Mouse (Mus musculus): ENCODE results near the gene Zfp936.
"Not testable (repeated sequence)": the region's sequence is repeated elsewhere in the genome, so short reads cannot be mapped to it uniquely, and the experiment has no call there.

Zfp936 gene

GRCm38 (mm10) chr7:43113929-43114328 lies at the start of gene Zfp936:
Zfp936 (plus strand) TSS chr7:43114229.
- DNase-seq (ENCODE audit: low spot score) = not testable (repeated sequence)

GRCm38 (mm10) chr7:43077831-43078230 lies 36.2 kb upstream of the Zfp936 start:
- no peak for DNase-seq (ENCODE audit: low spot score)

- DNase-seq (ENCODE audit: low spot score) = not testable (repeated sequence)
Observed at GRCm38 (mm10) chr7:43128691-43129090, 14.7 kb downstream of the Zfp936 start.

GRCm38 (mm10) chr7:43164121-43164520 lies 50.1 kb downstream of the Zfp936 start:
- not testable (repeated sequence) for DNase-seq (ENCODE audit: low spot score)

- not testable (repeated sequence) for DNase-seq (ENCODE audit: low spot score)
Observed at GRCm38 (mm10) chr7:43167101-43167500, 53.1 kb downstream of the Zfp936 start.

GRCm38 (mm10) chr7:43167811-43168210 lies 53.8 kb downstream of the Zfp936 start:
- DNase-seq (ENCODE audit: low spot score) = not testable (repeated sequence)

GRCm38 (mm10) chr7:43168212-43168611 lies 54.2 kb downstream of the Zfp936 start:
- not testable (repeated sequence) for DNase-seq (ENCODE audit: low spot score)

GRCm38 (mm10) chr7:43177003-43177702 lies 63.1 kb downstream of the Zfp936 start:
- no peak for DNase-seq (ENCODE audit: low spot score)

- DNase-seq (ENCODE audit: low spot score) = not testable (repeated sequence)
Observed at GRCm38 (mm10) chr7:43213781-43214180, 99.8 kb downstream of the Zfp936 start.

All from embryo, embryonic 10 days (tissue).